Mouse (Mus musculus) intestine, embryonic 15.5 days (tissue): ENCODE results near the gene Tmem132d. TPM values are rescaled to one million over a fixed set of nuclear protein-coding genes. Genes with fewer than 3 reads are reported as not detected.

Source experiments
- polyA plus RNA-seq: library from polyadenylated mRNA; unstranded; fragments of >200 nt; fragmentation: Nextera tagmentation; extraction: Ambion mirVana; gene quantifications from 2 replicates; pipeline ENCODE4 v1.2.1, GENCODE M21; 2015

Tmem132d gene
- polyA plus RNA-seq, 1 experiment from 2014 or later = 0.03 TPM

Other genes with a start within 250 kb of the Tmem132d start
- 0.90 and 1.0 TPM in 2 replicates for gene Fzd10, start 167.8 kb upstream of the Tmem132d start, polyA plus RNA-seq